In the genomic region with DNA sequence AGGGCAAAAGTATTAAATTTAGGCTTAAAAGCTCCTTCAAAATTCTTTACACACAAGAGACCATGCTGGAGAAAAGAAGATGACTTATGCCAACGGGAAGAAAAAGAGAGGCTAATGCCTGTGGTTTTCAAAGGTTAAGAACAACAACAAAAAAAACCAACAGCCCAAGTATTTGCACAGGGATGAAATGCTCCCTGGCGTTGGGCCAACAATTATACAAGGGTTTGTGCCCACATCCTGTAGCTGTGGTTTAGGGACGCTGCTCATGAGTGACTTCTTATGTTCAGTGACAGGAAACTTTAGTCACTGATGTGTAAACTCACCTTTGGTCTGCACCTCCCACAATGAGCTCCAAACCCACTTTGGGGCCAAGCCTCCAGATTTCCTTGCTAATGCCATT, we compare ENCODE assay signal across 8 mouse cellular contexts.
A peak's percentile ranks its signal among the peaks of the same experiment; 100 is the strongest.
DNase-seq lines count a peak whose midpoint lies in the region; ATAC-seq and TF ChIP-seq lines count a peak whose summit lies in the region.

No protein-coding gene starts in this region.

- DNase-seq in hindbrain, embryonic 14.5 days (ENCODE audit: low spot score): peak; percentile 28
- DNase-seq in c-Kit-positive CD71-negative TER-119-negative erythroid progenitor cells, embryonic 14.5 days (ENCODE audit: low read depth): peak; percentile 56
- DNase-seq in thymus, adult 2 months: peak; percentile 71
- no peak for DNase-seq in adrenal gland, adult 18-20 months (ENCODE audit: low spot score in 2 of 2)
- no peak for DNase-seq in gastrocnemius, adult 18-20 months (ENCODE audit: low spot score)
- DNase-seq in gastrocnemius, postnatal 36 days: no peak

- TF ChIP-seq POLR2A in thymus, adult 2 months (IDR thresholded peaks at IDR 0.05; ENCODE audit: control insufficient read depth, extremely low read depth, insufficient read depth, low read length, poor library complexity): no peak

- no peaks in the 10 kb centered on the region for H3K9me3 ChIP-seq in hindbrain, embryonic 14.5 days (ENCODE audit: control insufficient read depth, low read length)
- H3K9me3 ChIP-seq in hindbrain, embryonic 16.5 days (ENCODE audit: control insufficient read depth, low read length): no peaks in the 10 kb centered on the region
- H3K9me3 ChIP-seq in lung, embryonic 16.5 days (ENCODE audit: control insufficient read depth, low read length): no peaks in the 10 kb centered on the region

- 63% methylated on average over 3 of the region's 3 CpGs for WGBS in hindbrain, embryonic 14.5 days
- 51% methylated on average over 3 of the region's 3 CpGs for WGBS in hindbrain, embryonic 16.5 days
- 21% methylated on average over 3 of the region's 3 CpGs for WGBS in lung, embryonic 16.5 days
- 2% methylated on average over 3 of the region's 3 CpGs for WGBS in thymus, adult 2 months

- intact Hi-C loops in gastrocnemius, postnatal 36 days (cut with DNase I): no loop called here

- H3K4me3 ChIP-seq in hindbrain, embryonic 14.5 days (replicated peaks; ENCODE audit: low read length): no peak overlapping the region
- H3K4me3 ChIP-seq in hindbrain, embryonic 16.5 days (ENCODE audit: low read length): no peak overlapping the region
- H3K4me3 ChIP-seq in lung, embryonic 16.5 days (ENCODE audit: low read length): no peak overlapping the region
- no peak overlapping the region for H3K4me3 ChIP-seq in thymus, adult 2 months (ENCODE audit: control insufficient read depth, insufficient read depth, low read length)

- H3K27ac ChIP-seq in hindbrain, embryonic 14.5 days: no peak overlapping the region
- no peak overlapping the region for H3K27ac ChIP-seq in hindbrain, embryonic 16.5 days (ENCODE audit: low read depth, low read length)
- 0 out of 2 replicates have a peak overlapping the region, but pooled peaks have one; percentile 34 for H3K27ac ChIP-seq in lung, embryonic 16.5 days (ENCODE audit: low read length)
- no peak overlapping the region for H3K27ac ChIP-seq in thymus, adult 2 months (ENCODE audit: control insufficient read depth, insufficient read depth, low read length)

- H3K9ac ChIP-seq in hindbrain, embryonic 14.5 days: no peak overlapping the region
- no peak overlapping the region for H3K9ac ChIP-seq in hindbrain, embryonic 16.5 days (ENCODE audit: low read depth, low read length)
- H3K9ac ChIP-seq in lung, embryonic 16.5 days (ENCODE audit: low read length): no peak overlapping the region

- no peaks in the 10 kb centered on the region for H3K27me3 ChIP-seq in hindbrain, embryonic 14.5 days (ENCODE audit: control insufficient read depth, insufficient read depth, low read length)
- no peaks in the 10 kb centered on the region for H3K27me3 ChIP-seq in hindbrain, embryonic 16.5 days (replicated peaks; ENCODE audit: control insufficient read depth, insufficient read depth, low read length)
- H3K27me3 ChIP-seq in lung, embryonic 16.5 days (ENCODE audit: control insufficient read depth, insufficient read depth, low read depth, low read length): no peaks in the 10 kb centered on the region
- no peaks in the 10 kb centered on the region for H3K27me3 ChIP-seq in thymus, adult 2 months (ENCODE audit: control insufficient read depth, insufficient read depth, low read length)

- TF ChIP-seq CTCF in thymus, adult 2 months (IDR thresholded peaks at IDR 0.05; ENCODE audit: borderline replicate concordance, control insufficient read depth, extremely low read depth, insufficient read depth, low read length, poor library complexity): no peak

- no peaks in the 10 kb centered on the region for H3K36me3 ChIP-seq in hindbrain, embryonic 14.5 days (replicated peaks; ENCODE audit: control insufficient read depth, insufficient read depth)
- H3K36me3 ChIP-seq in hindbrain, embryonic 16.5 days (ENCODE audit: control insufficient read depth, insufficient read depth, low read length): no peaks in the 10 kb centered on the region
- no peaks in the 10 kb centered on the region for H3K36me3 ChIP-seq in lung, embryonic 16.5 days (ENCODE audit: control insufficient read depth, insufficient read depth, low read length)
- no peaks in the 10 kb centered on the region for H3K36me3 ChIP-seq in thymus, adult 2 months (ENCODE audit: control insufficient read depth, insufficient read depth, low read length)

- no peak for ATAC-seq in hindbrain, embryonic 14.5 days (ENCODE audit: low FRiP score)
- no peak for ATAC-seq in hindbrain, embryonic 16.5 days
- peak; percentile 74 for ATAC-seq in lung, embryonic 16.5 days (ENCODE audit: low read depth)

- H3K4me1 ChIP-seq in hindbrain, embryonic 14.5 days (replicated peaks; ENCODE audit: control insufficient read depth, insufficient read depth, low read length): peaks cover 5% of the 10 kb centered on the region; the same call in 1 of the 2 replicates
- no peaks in the 10 kb centered on the region for H3K4me1 ChIP-seq in hindbrain, embryonic 16.5 days (ENCODE audit: control insufficient read depth, insufficient read depth, low read depth, low read length)
- peaks cover 5% of the 10 kb centered on the region; the same call in 1 of the 2 replicates for H3K4me1 ChIP-seq in lung, embryonic 16.5 days (replicated peaks; ENCODE audit: control insufficient read depth, insufficient read depth, low read length)
- H3K4me1 ChIP-seq in thymus, adult 2 months (replicated peaks; ENCODE audit: control insufficient read depth, insufficient read depth, low read length): peaks cover 9% of the 10 kb centered on the region

- no peak overlapping the region for H3K4me2 ChIP-seq in hindbrain, embryonic 14.5 days (replicated peaks)
- no peak overlapping the region for H3K4me2 ChIP-seq in hindbrain, embryonic 16.5 days (ENCODE audit: low read length)
- no peak overlapping the region for H3K4me2 ChIP-seq in lung, embryonic 16.5 days (ENCODE audit: low read depth, low read length)

Comparison
In these comparisons a context has a peak if more than half of its experiments do, and no peak if none do; other contexts are left out.
1. DNase-seq: peak in hindbrain, embryonic 14.5 days (single experiment), c-Kit-positive CD71-negative TER-119-negative erythroid progenitor cells, embryonic 14.5 days (single experiment) and thymus, adult 2 months (single experiment); none in adrenal gland, adult 18-20 months (0 of 2), gastrocnemius, adult 18-20 months (single experiment) and gastrocnemius, postnatal 36 days (0 of 2).